Mouse (Mus musculus): ENCODE measurements around the gene Exosc5.

Exosc5 gene

GRCm38 (mm10) chr7:25680514-25681258 is 21.7 kb downstream of the Exosc5 start, which contains the start of gene B9d2:
B9d2 (plus strand) TSS chr7:25680780.
- DNase-seq (ENCODE audit: low spot score) = peak; percentile 97

GRCm38 (mm10) chr7:25681341-25682231 is 22.6 kb downstream of the Exosc5 start:
- DNase-seq (ENCODE audit: low spot score) = no peak

DNA sequence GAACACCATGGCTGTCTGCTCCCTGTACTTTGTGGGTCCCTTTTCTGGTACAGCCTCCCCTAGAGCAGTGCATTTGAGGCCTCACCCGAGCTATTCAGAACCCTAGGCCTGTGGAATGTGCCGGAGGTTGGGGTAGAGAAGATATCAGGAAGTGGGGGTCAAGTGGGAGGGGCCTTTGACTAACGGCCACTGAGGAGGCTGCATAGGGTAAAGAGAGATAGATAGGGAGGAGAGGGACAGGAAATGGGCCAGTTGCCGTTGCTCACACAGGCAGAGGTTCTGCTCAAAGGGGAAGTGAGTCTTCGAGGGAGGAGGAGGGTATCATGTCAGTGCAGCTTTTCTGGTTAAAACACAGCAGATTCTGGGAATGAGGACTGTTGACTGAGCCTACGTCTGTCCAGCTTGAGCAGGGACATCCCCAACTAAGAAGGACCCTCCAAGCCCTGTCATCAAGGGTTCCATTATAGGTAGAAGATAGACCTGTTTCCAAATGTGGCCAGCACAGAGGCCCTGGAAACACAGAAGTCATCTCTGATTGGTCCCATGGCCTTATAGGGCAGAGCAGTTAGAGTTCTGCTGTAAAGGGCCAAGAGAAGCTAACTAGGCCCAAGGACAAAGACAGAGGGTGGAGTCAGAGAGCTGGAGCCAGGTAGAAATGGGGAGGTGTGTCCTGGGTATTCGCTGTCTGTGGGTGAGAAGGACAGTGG is 24.7 kb downstream of the Exosc5 start:
- peak; percentile 32 for DNase-seq (ENCODE audit: low spot score)

- DNase-seq (ENCODE audit: low spot score) = no peak
Observed at GRCm38 (mm10) chr7:25684659-25685058, 25.7 kb downstream of the Exosc5 start.

GRCm38 (mm10) chr7:25685926-25686470 is 27.0 kb downstream of the Exosc5 start:
- no peak for DNase-seq (ENCODE audit: low spot score)

DNA sequence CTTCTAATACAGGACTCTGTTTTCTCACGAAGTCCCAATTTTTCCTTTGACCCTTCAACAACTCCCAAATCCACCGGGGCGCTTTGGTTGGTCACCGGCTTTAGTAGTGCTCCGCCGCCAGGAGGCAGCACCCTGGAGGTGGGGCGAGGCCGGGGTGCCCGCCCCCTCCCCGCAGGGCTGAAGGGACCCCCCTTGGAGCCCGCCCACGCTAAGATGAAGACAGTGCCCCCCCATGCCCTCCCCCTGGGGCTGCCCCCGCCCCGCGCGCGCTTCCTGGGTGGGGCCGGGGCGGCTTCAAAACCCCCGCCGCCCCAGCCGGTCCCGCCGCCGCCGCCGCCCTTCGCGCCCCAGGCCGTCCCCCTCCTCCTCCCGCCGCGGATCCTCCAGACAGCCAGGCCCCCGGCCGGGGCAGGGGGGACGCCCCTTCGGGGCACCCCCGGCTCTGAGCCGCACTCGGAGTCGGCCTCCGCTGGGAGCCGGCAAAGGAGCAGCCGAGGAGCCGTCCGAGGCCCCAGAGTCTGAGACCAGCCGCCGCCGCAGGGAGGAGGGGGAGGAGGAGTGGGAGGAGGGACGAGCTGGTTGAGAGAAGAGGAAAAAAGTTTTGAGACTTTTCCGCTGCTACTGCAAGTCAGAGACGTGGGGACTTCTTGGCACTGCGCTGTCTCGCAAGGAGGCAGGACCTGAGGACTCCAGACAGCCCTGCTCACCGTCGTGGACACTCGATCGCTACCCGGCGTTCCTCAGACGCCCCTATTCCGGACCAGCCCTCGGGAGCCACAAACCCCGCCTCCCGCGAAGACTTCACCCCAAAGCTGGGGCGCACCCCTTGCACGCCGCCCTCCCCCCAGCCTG is 27.9 kb downstream of the Exosc5 start, which contains the start of gene Tgfb1:
Gene Tgfb1 (plus strand): TSS at position 323 of the 852 bp plus-strand sequence.
- DNase-seq (ENCODE audit: low spot score) = peak; percentile 69

DNA sequence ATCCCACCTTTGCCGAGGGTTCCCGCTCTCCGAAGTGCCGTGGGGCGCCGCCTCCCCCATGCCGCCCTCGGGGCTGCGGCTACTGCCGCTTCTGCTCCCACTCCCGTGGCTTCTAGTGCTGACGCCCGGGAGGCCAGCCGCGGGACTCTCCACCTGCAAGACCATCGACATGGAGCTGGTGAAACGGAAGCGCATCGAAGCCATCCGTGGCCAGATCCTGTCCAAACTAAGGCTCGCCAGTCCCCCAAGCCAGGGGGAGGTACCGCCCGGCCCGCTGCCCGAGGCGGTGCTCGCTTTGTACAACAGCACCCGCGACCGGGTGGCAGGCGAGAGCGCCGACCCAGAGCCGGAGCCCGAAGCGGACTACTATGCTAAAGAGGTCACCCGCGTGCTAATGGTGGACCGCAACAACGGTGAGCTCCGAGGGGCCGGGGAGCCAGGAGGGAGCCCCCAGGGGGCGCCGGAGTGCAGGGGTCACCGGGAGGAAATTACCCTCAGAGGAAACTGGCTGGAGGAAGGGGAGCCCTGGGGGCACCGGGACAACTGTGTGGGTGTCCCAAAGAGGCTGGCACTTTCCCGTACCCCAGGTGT is 28.9 kb downstream of the Exosc5 start:
- peak; percentile 47 for DNase-seq (ENCODE audit: low spot score)

DNA sequence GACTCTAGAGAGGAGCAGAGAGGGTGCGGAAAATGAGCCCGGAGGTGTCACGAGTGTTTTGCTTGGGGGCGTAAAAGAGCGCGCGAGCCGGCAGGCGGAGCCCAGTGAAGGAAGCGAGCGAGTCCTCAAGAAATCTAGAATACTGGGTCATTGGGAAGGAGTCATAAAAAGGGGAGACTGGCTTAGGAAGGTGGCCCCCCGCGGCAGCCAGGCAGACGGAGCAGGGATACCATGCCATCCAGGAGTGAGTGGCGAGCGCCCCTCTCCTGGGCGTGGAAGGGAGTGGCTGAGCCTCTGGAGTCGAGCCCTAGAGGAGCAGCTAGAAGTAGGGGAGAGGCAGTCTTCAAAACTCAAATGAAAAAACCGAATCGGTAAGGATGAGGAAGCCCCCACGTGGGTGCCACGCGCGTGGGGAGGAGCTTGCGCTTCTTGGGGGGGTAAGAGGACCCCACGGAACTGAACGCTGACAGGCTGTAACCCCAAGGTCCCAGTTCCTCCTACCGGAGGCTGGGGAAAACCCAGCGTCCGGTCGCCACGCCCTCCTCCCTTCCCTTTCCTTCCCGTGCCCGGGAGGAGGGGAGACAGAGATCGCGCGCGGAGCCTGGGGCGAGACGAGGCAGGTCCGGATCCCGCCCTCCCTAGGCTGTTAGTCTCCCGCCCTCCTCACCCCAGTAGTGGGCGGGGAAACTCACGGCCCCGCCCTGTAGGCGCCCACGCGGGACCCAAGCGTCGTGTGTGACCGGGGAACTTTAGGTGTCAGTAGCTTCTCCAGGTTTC is 30.0 kb downstream of the Exosc5 start:
- peak; percentile 86 for DNase-seq (ENCODE audit: low spot score)

DNA sequence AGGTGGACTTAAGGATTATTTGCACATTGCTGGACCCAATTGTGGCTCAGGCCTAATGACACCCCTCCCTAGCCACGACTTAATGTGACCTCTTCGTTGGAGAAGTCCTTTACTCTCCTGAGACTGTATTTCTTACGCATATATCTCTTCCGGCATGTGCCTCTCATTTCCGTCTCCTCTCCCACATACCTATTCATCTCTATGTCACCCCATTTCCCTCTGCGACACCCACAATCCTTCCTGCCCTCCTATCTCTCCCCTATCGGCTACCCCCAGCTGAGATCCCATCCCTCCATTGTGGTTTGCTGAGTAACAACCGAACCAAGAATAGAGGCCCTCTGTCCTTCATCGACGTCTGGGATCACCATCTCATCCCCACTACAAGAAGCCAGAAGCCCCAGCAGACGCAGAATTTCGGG is 30.6 kb downstream of the Exosc5 start:
- DNase-seq (ENCODE audit: low spot score) = peak; percentile 62

DNA sequence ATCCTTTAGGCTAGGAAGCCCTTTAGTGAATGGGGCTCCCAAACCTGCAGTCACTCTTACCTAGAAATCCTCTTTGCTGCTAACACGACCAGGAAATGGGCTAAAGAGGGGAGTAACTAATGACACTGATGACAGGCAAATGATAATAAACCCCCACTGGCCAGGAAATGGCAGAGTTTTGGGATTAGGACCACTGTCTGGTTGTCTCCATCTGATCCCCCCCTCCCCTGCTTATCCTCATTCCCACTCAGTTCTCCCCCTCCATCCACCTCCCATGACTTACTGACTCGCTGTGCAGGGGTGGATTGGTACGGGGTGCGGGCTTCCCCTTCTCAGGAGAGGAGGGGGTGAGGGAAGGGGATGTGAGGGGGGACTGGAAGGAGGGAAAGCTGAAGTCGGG is 31.1 kb downstream of the Exosc5 start:
- no peak for DNase-seq (ENCODE audit: low spot score)

- no peak for DNase-seq (ENCODE audit: low spot score)
Observed at GRCm38 (mm10) chr7:25694104-25694503, 35.1 kb downstream of the Exosc5 start.

GRCm38 (mm10) chr7:25699851-25700250 is 40.9 kb downstream of the Exosc5 start:
- no peak for DNase-seq (ENCODE audit: low spot score)

- no peak for DNase-seq (ENCODE audit: low spot score)
Observed at GRCm38 (mm10) chr7:25700732-25701131, 41.8 kb downstream of the Exosc5 start.

DNA sequence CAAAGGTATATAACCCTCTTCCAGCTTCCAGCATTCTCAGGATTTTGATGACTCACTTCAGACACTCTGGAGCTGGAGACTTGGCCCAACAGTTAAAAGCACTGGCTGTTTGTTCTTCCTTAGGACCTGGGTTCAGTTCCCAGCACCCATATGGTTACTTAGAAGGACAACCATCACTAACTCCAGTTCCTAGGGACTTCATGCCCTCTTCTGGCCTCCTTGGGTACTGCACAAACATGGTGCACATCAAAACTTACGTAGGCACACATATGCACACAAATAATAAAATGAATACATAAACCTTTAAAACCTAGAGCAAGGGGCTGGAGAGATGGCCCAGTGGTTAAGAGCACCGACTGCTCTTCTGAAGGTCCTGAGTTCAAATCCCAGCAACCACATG is 43.4 kb downstream of the Exosc5 start:
- no peak for DNase-seq (ENCODE audit: low spot score)

GRCm38 (mm10) chr7:25703793-25704494 is 45.0 kb downstream of the Exosc5 start:
- DNase-seq (ENCODE audit: low spot score) = no peak

- no peak for DNase-seq (ENCODE audit: low spot score)
Observed at GRCm38 (mm10) chr7:25704716-25705364, 45.9 kb downstream of the Exosc5 start.

DNA sequence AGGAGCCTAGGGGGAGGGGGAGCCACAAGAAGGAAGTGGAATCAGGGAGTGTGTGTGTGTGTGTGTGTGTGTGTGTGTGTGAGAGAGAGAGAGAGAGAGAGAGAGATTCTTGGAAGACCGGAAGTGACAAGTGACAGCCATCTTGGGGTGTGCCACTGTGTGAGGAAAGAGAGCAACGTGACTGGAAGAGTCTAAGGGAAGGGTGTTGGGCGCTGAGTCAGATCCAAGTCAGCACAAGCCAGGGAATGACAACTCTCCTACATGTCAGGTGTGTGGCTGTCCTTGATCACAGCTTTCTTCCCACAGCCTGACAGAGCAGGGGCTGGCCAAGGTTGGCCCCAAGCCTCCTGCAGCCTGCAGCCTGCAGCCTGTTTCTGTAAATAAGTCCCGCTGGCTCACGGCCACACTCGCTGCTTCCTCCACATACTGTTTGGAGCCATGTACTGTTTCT is 46.9 kb downstream of the Exosc5 start:
- no peak for DNase-seq (ENCODE audit: low spot score)

- no peak for DNase-seq (ENCODE audit: low spot score)
Observed at GRCm38 (mm10) chr7:25706578-25707170, 47.7 kb downstream of the Exosc5 start.

All from c-Kit-positive CD71-positive TER-119-positive erythroid progenitor cells, embryonic 14.5 days (primary cell).